Mouse (Mus musculus): ENCODE results near the gene Nanos2.

Gene Nanos2

GRCm38 (mm10) chr7:18991660-18992293 is 4.6 kb downstream of the Nanos2 start:
- peak; percentile 37 to 42 for DNase-seq

DNA sequence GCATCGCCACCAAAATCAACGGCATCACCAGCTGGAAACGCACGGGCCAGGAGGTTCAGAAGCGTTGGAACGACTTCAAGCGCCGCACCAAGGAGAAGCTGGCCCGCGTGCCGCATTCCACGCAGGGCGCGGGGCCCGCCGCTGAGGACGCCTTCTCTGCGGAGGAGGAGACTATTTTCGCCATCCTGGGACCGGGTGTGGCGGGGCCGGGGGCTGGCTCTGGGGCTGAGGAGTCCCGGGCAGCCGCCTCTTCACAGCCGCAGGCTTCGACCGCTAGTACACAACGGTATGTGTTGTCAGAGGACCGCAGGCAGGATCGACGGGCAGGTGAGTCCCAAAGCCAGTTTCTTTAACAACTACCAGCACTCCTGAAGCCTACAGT is 5.1 kb downstream of the Nanos2 start:
- peak; percentile 43 to 51 for DNase-seq

- no peak for DNase-seq
Measured at GRCm38 (mm10) chr7:18993036-18993435, 5.8 kb downstream of the Nanos2 start.

DNA sequence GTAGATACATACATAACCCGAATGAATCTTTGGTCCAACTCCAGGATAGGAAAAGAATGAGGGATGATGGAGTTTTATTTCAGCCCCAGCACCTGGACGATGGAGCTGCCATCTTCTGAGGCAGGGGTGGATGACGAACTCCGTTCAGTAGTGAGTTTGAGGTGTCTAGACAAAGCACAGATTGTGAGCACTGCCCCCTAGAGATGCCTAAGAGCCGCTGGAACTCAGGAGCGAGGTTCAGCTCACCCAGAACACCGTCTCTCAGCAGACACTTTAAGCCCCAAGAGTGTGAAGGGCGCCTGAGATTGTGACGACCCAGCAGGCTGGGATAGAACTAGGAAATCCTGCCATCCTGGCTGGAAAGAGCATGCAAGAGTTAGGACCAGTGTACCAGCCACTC is 11.6 kb downstream of the Nanos2 start:
- no peak for DNase-seq

GRCm38 (mm10) chr7:19000421-19000820 is 13.2 kb downstream of the Nanos2 start:
- DNase-seq: peak in 1 of 2 experiments; percentile 42

DNA sequence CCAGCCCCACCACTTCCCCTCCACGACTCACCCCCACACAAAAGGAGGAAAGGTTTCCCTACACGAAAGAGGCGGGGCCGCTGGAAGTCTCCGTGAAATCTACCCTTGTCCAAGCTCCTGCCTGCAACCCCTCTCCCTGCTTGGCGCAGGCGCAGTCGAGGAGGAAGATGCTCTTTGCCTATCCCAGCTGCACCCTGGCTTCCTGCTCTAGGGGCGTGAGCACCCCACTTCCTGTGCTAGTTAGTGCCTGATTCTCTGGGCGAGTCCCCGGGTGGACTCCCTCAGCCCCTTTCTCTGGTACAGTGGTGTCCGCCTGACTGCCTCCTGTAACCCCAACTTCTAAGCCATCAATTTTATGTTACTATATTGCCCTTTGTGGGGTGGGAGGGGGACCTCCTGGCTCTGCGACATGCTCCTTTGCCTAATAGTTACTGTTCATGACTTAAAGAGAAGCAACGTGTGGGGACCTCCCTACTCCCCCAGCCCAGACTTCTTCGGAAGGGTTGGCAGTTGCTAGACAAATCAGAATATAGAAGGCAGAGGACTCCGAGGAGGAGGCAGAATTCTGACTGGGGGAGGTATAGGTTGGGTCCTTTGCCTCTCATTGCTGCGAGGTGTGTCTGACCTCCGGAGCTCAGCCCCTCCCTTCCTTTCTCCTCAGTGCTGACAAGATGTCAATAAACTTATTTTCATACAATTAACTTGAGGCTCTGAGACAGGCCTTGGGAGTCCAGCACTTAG is 14.0 kb downstream of the Nanos2 start:
- peak; percentile 83 to 90 for DNase-seq

GRCm38 (mm10) chr7:19001807-19002085 is 14.5 kb downstream of the Nanos2 start:
- no peak for DNase-seq

DNA sequence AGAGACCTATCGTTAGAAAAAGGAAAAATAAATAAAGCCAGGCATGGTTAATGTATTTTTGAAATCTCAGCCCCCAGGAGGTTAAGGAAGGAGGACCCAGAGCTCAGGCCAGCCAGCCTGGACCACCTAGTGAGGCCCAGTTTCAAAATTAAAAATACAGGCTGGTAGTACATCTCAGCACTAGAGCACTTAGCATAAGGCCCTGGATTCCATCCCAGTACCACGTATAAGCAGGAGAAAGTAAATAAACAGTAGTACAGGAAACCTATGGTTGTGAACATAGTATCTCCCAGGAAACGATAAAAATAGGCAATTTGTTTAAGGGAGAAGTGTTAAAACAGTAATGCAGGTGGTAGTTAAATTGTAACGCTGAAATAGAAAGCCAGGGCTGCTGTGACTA is 14.9 kb downstream of the Nanos2 start:
- no peak for DNase-seq

GRCm38 (mm10) chr7:19002848-19003498 is 15.8 kb downstream of the Nanos2 start:
- DNase-seq: peak; percentile 72 to 83

GRCm38 (mm10) chr7:19003902-19004630 is 16.9 kb downstream of the Nanos2 start, which contains the start of gene Irf2bp1:
TSS of gene Irf2bp1 (plus strand) at chr7:19004044.
- DNase-seq: peak; percentile 94 to 96

- peak in 1 of 2 experiments; percentile 58 for DNase-seq
Measured at GRCm38 (mm10) chr7:19004631-19005079, 17.5 kb downstream of the Nanos2 start.

GRCm38 (mm10) chr7:19005417-19006121 is 18.4 kb downstream of the Nanos2 start:
- DNase-seq: peak in 1 of 2 experiments; percentile 22

DNA sequence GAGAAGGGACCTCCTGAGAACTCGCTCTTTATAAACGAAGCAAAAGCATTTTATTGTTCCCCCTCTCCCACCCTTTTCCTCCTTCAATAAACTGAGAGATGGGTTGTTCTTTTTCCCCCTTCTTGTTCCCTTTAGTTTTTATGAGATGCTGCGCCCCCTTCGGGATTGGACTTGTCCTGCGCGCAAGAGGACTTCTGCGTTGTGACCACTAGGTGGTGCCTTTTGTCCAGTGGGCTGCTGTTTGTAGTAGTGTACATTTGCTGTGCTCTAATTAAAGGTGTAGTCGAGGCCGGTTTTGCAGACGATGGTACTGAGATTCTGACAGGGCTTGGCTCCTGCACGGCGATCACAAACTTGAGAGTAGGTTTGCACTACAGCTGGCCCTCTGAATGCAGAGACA is 19.3 kb downstream of the Nanos2 start:
- DNase-seq: peak; percentile 88 to 93

GRCm38 (mm10) chr7:19007026-19007977 is 20.1 kb downstream of the Nanos2 start:
- peak; percentile 48 to 58 for DNase-seq

- DNase-seq: no peak
Measured at GRCm38 (mm10) chr7:19010581-19010980, 23.4 kb downstream of the Nanos2 start.

- peak; percentile 64 to 77 for DNase-seq
Measured at GRCm38 (mm10) chr7:19012025-19012621, 24.9 kb downstream of the Nanos2 start.

DNA sequence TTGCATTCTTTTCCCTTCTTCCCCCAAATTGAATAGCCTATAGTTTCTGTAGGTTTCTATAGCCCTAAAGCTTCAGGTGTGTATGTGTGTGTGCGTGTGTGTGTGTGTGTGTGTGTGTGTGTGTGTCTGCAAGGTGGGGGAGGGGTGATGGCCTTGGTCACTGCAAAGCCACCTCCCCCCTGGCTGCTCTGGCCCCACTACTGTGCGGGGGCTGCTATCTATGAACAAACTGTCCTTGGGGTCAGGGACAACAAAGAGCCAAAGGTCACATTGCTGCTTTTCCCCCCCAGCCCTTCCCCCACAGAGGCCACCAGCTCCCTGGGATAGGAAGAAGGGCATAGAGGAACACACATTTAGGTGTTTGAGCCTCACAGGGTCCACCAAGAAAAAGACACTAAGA is 25.7 kb downstream of the Nanos2 start:
- no peak for DNase-seq

DNA sequence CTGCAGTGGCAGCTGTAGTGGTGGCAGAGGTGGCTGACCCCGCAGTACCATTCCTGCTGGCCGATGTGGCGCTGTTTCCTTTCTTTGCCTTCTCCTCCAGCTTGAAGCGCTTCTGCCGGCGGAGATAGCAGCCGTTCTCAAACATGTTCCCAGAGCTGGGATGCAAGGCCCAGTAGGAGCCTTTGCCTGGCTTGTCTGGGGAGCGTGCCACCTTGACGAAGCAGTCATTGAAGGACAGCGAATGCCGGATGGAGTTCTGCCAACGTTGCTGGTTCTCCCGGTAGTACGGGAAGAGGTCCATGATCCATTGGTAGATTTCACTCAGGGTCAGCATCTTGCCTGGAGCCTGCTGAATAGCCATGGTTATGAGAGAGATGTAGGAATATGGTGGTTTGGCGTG is 27.3 kb downstream of the Nanos2 start:
- peak in 1 of 2 experiments; percentile 35 for DNase-seq

DNA sequence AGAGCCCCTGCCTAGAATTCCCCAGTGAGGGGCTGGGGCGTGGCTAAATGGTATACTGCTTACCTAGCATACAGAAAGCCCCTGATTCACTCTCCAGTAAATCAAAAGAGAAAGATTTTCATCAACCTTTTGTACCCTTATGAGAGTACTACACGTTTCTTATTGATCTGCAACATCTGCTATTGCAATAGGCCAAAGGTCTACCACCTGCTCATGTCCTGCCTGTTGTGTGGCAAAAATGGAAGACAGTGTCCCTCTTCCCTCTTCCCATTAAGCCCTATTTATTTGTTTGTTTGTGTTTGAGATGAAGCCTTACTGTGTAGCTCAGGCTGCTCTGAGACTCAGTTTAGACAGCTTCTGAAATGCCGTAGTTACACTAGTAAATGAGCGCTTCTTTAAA is 28.8 kb downstream of the Nanos2 start:
- no peak for DNase-seq

DNA sequence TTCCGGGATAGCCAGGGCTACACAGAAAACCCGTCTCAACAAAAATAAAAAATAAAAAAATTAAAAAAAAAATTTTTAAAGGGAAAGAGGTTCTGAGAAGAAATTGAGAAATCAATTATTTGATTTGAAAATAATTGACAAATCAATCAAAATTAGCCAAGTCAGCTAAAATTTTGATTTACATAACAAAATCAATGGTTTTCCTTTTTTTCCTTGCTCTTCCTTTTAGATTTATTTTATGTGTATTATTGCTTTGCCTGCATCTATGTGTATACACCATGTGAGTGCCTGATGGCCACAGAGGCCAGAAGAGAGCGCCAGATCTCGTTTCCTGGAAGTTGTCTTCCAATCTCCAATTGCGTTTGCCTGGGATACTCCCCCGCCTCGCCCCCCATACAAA is 30.7 kb downstream of the Nanos2 start:
- DNase-seq: no peak

DNA sequence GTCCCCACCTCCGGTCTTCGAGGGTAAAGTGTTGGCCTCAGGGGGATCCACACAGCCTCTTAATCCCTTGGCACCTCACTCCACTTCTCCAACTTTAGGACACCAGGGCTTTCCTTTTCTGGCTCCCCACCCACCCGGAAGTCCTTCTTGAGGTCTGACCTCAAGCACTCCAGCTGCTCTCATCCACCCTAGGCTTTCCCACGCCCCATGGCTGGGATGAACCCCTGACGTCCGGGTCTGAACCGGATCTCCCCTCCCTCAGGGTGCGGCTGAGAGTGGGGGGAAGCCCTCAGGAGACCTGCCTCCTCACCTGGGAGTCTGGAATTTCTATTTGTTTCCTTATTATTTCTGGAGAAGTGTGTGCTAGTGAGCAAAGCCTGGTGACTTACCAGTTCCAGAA is 33.8 kb downstream of the Nanos2 start:
- no peak for DNase-seq

Data from kidney, postnatal 4 days (tissue).